Mouse (Mus musculus) cerebellum, postnatal 10 days (tissue): ENCODE data around the gene Ccdc38.
A peak's percentile ranks its signal among the peaks of the same experiment; 100 is the strongest.

Experiments
- DNase-seq, 2 experiments: peaks; one replicate each; pipeline ENCODE4 v3.0.0; 2021; ENCODE audit warnings: mixed read lengths in 2 of 2

Gene Ccdc38

GRCm38 (mm10) chr10:93611419-93612007, 71.1 kb downstream of the Ccdc38 start:
- peak; percentile 64 to 74 for DNase-seq

- no peak for DNase-seq
These were observed 74.4 kb downstream of the Ccdc38 start for GRCm38 (mm10) chr10:93614850-93615249.

GRCm38 (mm10) chr10:93620438-93621179, 80.2 kb downstream of the Ccdc38 start:
- DNase-seq = no peak

- DNase-seq = no peak
These were observed 83.3 kb downstream of the Ccdc38 start for GRCm38 (mm10) chr10:93623725-93624124.

- DNase-seq = no peak
These were observed 83.7 kb downstream of the Ccdc38 start for GRCm38 (mm10) chr10:93624151-93624550.

GRCm38 (mm10) chr10:93630310-93630709, 89.9 kb downstream of the Ccdc38 start:
- DNase-seq = no peak

GRCm38 (mm10) chr10:93632086-93632485, 91.7 kb downstream of the Ccdc38 start:
- DNase-seq = no peak

GRCm38 (mm10) chr10:93633563-93633962, 93.1 kb downstream of the Ccdc38 start:
- peak; percentile 92 to 96 for DNase-seq
